ENCODE assay signal across 24 mouse cellular contexts in genomic region chr5:141783516-141783915, GRCm38 (mm10).
DNase-seq lines count a peak whose midpoint lies in the region; TF ChIP-seq lines count a peak whose summit lies in the region.
"Had no signal": no experiment of that assay in that cellular context is flagged by ENCODE, and none has a peak within 500 bp of the region (broad histone marks: within the 10 kb centered on the region; RNA-seq: fewer than 3 reads in every experiment).

No protein-coding gene starts in this region.

- no peak for TF ChIP-seq CTCF in liver, adult 2 months (IDR thresholded peaks at IDR 0.05; ENCODE audit: low read depth, low read length)

- peak; percentile 50 to 59 for DNase-seq in adrenal gland, adult (ENCODE audit: inconsistent age in 2 of 2, low spot score in 1 of 2)
- no peak for DNase-seq in adrenal gland, adult 18-20 months (ENCODE audit: low spot score in 2 of 2)
- peak; percentile 74 for DNase-seq in liver, adult 2 months (ENCODE audit: extremely low read depth, low read depth, low spot score)
- DNase-seq in liver, result no peak
- DNase-seq in ovary, postnatal 36 days (ENCODE audit: low spot score), result peak; percentile 5
- no peak for DNase-seq in ovary, postnatal 14 days (ENCODE audit: low spot score)
- peak; percentile 25 to 43 for DNase-seq in adrenal gland, postnatal 36 days
- no peak for DNase-seq in heart, adult 9 months (ENCODE audit: low spot score in 2 of 2)
- DNase-seq: cerebellum, adult 11-12 months; cerebellum, adult 8-10 months; cerebellum, postnatal 10 days; cerebellum, postnatal 36 days; embryo, embryonic 11 days; gastrocnemius, postnatal 25 days; heart, adult 18-20 months had no signal

- no peak for TF ChIP-seq POLR2A in liver, adult 2 months (IDR thresholded peaks at IDR 0.05; ENCODE audit: extremely low read depth, insufficient read depth, low read length)

- no peak overlapping the region for H3K27ac ChIP-seq in liver, adult 2 months (replicated peaks; ENCODE audit: insufficient read depth, low read depth, low read length)
- H3K27ac ChIP-seq: embryonic facial prominence, embryonic 10.5 days; embryonic facial prominence, embryonic 13.5 days; forebrain, embryonic 12.5 days; forebrain, embryonic 15.5 days; heart, embryonic 10.5 days; heart, embryonic 13.5 days; hindbrain, embryonic 12.5 days; hindbrain, embryonic 15.5 days had no signal

- 49% methylated on average over 7 of the region's 7 CpGs for WGBS in liver, adult 2 months

- no peaks in the 10 kb centered on the region for H3K36me3 ChIP-seq in liver, adult 2 months (ENCODE audit: control insufficient read depth, insufficient read depth, low read length)
- H3K36me3 ChIP-seq: embryonic facial prominence, embryonic 10.5 days; embryonic facial prominence, embryonic 13.5 days; forebrain, embryonic 12.5 days; forebrain, embryonic 15.5 days; heart, embryonic 10.5 days; heart, embryonic 13.5 days; hindbrain, embryonic 12.5 days; hindbrain, embryonic 15.5 days had no signal

- H3K4me3 ChIP-seq in liver, adult 2 months (ENCODE audit: insufficient read depth, low read depth, low read length), result no peak overlapping the region
- H3K4me3 ChIP-seq: embryonic facial prominence, embryonic 10.5 days; embryonic facial prominence, embryonic 13.5 days; erythroblast, embryonic 14.5 days; forebrain, embryonic 12.5 days; forebrain, embryonic 15.5 days; heart, embryonic 10.5 days; heart, embryonic 13.5 days; hindbrain, embryonic 12.5 days; hindbrain, embryonic 15.5 days had no signal

- no peak overlapping the region for H3K9ac ChIP-seq in liver, adult 2 months (ENCODE audit: low read depth, low read length)
- H3K9ac ChIP-seq: embryonic facial prominence, embryonic 13.5 days; forebrain, embryonic 12.5 days; forebrain, embryonic 15.5 days; heart, embryonic 13.5 days; hindbrain, embryonic 12.5 days; hindbrain, embryonic 15.5 days had no signal

- no peaks in the 10 kb centered on the region for H3K4me1 ChIP-seq in liver, adult 2 months (ENCODE audit: control insufficient read depth, insufficient read depth, low read length)
- H3K4me1 ChIP-seq: embryonic facial prominence, embryonic 10.5 days; embryonic facial prominence, embryonic 13.5 days; forebrain, embryonic 12.5 days; forebrain, embryonic 15.5 days; hindbrain, embryonic 12.5 days; hindbrain, embryonic 15.5 days had no signal

- no peaks in the 10 kb centered on the region for H3K79me2 ChIP-seq in liver, adult 2 months (ENCODE audit: control insufficient read depth, insufficient read depth, low read length)

- H3K27me3 ChIP-seq in liver, adult 2 months (ENCODE audit: control insufficient read depth, insufficient read depth, low read length), result no peaks in the 10 kb centered on the region
- H3K27me3 ChIP-seq: embryonic facial prominence, embryonic 13.5 days; forebrain, embryonic 12.5 days; forebrain, embryonic 15.5 days; heart, embryonic 13.5 days; hindbrain, embryonic 12.5 days; hindbrain, embryonic 15.5 days had no signal

Comparison
In these comparisons a context has a peak if more than half of its experiments do, and no peak if none do; other contexts are left out.
1. DNase-seq: peak in adrenal gland, adult (2 of 2), liver, adult 2 months (single experiment), ovary, postnatal 36 days (single experiment) and adrenal gland, postnatal 36 days (2 of 2); none in adrenal gland, adult 18-20 months (0 of 2), liver (single experiment), ovary, postnatal 14 days (single experiment) and heart, adult 9 months (0 of 2).